Mouse (Mus musculus) MEL (cell line): ENCODE measurements around the gene Syt6.

ENCODE experiments used
- CTCF ChIP-seq, 3 experiments: IDR thresholded peaks in 2 of 3; conservative IDR thresholded peaks in 1 of 3; 2 replicates each; pipeline ENCODE4 v1.5.1; 2011 to 2012; ENCODE audit warnings: low read length in 3 of 3, low read depth in 2 of 3, mild to moderate bottlenecking in 2 of 3, improper control_type of control experiment in 1 of 3, inconsistent platforms in 1 of 3, mixed read lengths in 1 of 3, moderate library complexity in 1 of 3; ENCODE audit not compliant: control insufficient read depth in 1 of 3, insufficient read depth in 1 of 3, poor library complexity in 1 of 3, severe bottlenecking in 1 of 3
- GATA1 ChIP-seq: IDR thresholded peaks from 2 replicates; pipeline ENCODE4 v1.6.1; 2011; ENCODE audit warnings: low read depth, low read length, improper control_type of control experiment
- MAZ ChIP-seq: IDR thresholded peaks from 2 replicates; pipeline ENCODE4 v1.6.1; 2012; ENCODE audit warnings: low read depth, mild to moderate bottlenecking, inconsistent platforms, low read length, improper control_type of control experiment
- MEF2A ChIP-seq: IDR thresholded peaks from 2 replicates; pipeline ENCODE4 v1.6.1; 2014; ENCODE audit warnings: low read depth, mild to moderate bottlenecking, inconsistent platforms, low read length, improper control_type of control experiment; ENCODE audit not compliant: poor library complexity, insufficient replicate concordance, severe bottlenecking; ENCODE audit errors: extremely low read depth
- POLR2A ChIP-seq, 2 experiments: IDR thresholded peaks; 2 replicates each; pipeline ENCODE4 v1.6.1; 2011 to 2012; ENCODE audit warnings: low read length in 2 of 2, mild to moderate bottlenecking in 2 of 2, control low read depth in 1 of 2, improper control_type of control experiment in 1 of 2, low read depth in 1 of 2, moderate library complexity in 1 of 2; ENCODE audit not compliant: control insufficient read depth in 1 of 2, insufficient read depth in 1 of 2, poor library complexity in 1 of 2
- POLR2AphosphoS2 ChIP-seq: IDR thresholded peaks from 2 replicates; pipeline ENCODE4 v1.6.1; 2011; ENCODE audit warnings: low read length, improper control_type of control experiment

DNA sequence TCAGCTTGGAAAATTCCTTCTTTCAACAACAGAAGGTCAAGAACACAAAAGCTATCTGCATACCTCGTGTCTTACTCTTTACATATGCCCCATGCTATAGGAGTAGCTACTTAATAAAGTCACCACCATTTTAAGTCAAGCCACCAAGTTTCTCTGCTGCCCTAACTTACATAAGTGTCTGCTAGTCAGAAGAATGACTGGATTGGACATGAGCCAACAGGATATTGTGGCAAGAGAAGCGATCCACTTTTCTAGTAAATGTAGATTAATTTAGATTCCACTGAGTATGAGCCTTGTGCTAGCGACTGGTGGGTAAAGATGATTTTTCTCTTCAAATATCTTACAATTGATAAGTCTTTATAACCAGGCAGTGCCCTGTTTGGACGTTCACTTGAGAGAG lies 58.8 kb downstream of the Syt6 start:
- TF ChIP-seq GATA1 = no peak
- TF ChIP-seq MAZ = no peak
- no peak for TF ChIP-seq POLR2A (IDR thresholded peaks at IDR 0.05; ENCODE audit: control insufficient read depth in 1 of 2, insufficient read depth in 1 of 2, low read depth in 1 of 2, low read length in 2 of 2, poor library complexity in 1 of 2)
- no peak for TF ChIP-seq CTCF (IDR thresholded peaks at IDR 0.05 in 2 of 3, conservative IDR thresholded peaks at IDR 0.05 in 1 of 3; ENCODE audit: control insufficient read depth in 1 of 3, insufficient read depth in 1 of 3, low read depth in 2 of 3, low read length in 3 of 3, poor library complexity in 1 of 3, severe bottlenecking in 1 of 3)
- TF ChIP-seq MEF2A = no peak
- no peak for TF ChIP-seq POLR2AphosphoS2
